Mouse (Mus musculus) heart, adult 9 months (tissue): ENCODE data around the gene Rftn2.
"Not testable (repeated sequence)": the region's sequence is repeated elsewhere in the genome, so short reads cannot be mapped to it uniquely, and the experiment has no call there.

Source experiments
- DNase-seq, 2 experiments: peaks; one replicate each; pipeline ENCODE4 v3.0.0; 2022; ENCODE audit warnings: low spot score in 2 of 2

Rftn2 gene

DNA sequence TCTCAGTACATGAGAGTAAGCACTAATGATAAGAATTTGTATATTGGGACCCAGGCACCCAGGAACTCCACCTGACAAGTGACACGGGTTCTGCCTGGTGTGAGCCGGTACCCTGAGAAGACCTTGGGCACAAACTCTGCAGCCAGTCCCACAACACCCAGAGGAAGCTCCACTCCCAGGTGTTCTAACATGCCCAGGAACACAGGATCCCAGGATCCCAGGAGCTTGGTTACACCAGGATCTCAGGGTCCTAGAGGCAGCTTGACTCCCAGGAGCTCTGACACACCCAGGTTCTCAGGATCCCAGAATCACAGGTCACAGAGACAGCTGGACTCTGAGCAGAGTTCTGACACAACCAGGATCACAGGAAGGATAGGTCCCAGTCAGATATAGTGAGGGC lies 102.4 kb downstream of the Rftn2 start:
- not testable (repeated sequence) for DNase-seq

DNA sequence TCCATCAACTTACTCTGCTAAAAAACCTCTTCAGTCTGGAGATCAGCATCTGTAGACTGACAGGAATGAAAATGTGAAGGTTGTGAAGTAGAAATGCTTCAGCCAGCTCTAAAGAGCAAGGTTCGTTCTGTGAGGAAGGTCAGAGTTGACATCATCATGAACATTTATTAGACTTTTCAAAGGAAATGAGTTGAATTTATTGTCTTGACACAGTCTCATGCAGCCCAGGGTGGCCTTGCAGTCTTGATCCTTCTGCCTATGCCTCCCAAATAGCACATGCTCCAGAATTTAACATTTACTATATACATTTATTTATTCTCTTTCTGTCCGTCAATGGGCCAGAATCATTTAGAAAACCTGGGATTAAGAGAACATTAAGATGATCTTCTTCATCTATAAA lies 103.0 kb downstream of the Rftn2 start:
- DNase-seq = no peak

DNA sequence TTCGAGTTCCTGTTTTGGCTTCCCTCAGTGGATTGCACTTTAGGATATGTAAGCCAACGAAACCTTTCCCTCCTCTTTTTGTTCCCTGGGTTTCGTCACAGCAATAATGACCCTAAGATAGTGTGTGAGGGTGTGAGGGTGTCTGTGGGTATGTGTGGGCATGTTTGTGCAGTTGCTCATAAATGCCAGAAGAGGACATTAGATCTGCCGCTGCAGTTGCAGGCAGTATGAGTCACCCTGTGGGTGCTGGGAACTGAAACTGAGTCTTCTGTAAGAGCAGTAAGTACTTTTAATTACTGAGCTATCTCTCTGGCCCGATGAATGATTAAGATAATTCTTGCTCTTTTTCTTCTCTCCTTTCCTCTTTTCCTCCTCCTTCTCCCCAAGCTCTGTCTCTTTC lies 103.5 kb downstream of the Rftn2 start:
- no peak for DNase-seq
